Mouse (Mus musculus): ENCODE measurements around the gene D11Wsu47e. TPM values are rescaled to one million over a fixed set of nuclear protein-coding genes. Genes with fewer than 3 reads are reported as not detected.
A peak's percentile ranks its signal among the peaks of the same experiment; 100 is the strongest.

D11Wsu47e gene
- total and polyA plus RNA-seq, 3 experiments, result 7.0 to 20.2 (median 14.0) TPM

DNA sequence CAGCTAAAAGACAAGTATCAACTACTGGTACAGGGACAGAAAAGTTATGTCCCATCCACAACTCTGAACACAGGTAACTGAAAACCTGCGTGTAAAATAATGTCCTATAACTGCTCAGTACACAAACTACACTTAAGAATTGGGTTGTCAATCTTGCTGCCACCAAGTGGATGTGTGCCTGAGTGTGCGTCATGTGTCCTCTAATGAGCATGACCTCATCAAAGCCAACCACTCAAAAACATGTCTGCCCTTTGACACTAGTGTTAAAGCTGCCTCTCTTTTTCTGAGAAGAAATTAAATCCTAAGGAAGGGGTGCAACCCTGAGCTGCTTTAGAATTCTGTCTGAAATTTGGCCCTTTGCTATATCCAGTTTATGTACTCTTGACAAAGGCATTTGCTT lies 19.9 kb upstream of the D11Wsu47e start:
- Histone ChIP-seq H3K4me3 (ENCODE audit: low read depth, low read length) (no peak overlapping the region), H3K9me3 (replicated peaks) (no peaks in the 10 kb centered on the region), H3K36me3 (replicated peaks) (peaks cover 84% of the 10 kb centered on the region), H3K27me3 (ENCODE audit: insufficient read depth, low read length) (no peaks in the 10 kb centered on the region), H3K4me1 (ENCODE audit: insufficient read depth, low read depth, low read length) (peaks cover 52% of the 10 kb centered on the region)
- TF ChIP-seq GATA1 (IDR thresholded peaks at IDR 0.05; ENCODE audit: borderline replicate concordance, low read length), result no peak
- TF ChIP-seq CTCF (IDR thresholded peaks at IDR 0.05; ENCODE audit: low read depth, low read length), result no peak
- TF ChIP-seq POLR2AphosphoS5 (IDR thresholded peaks at IDR 0.05; ENCODE audit: insufficient replicate concordance, low read depth, low read length), result no peak
- no peak for TF ChIP-seq TAL1 (conservative IDR thresholded peaks at IDR 0.05; ENCODE audit: low read depth, low read length)
- TF ChIP-seq GATA2 (IDR thresholded peaks at IDR 0.05; ENCODE audit: borderline replicate concordance, low read depth, low read length), result no peak
- DNase-seq (ENCODE audit: low spot score) (no peak), ATAC-seq (ENCODE audit: extremely low read depth, insufficient number of reproducible peaks, low FRiP score, poor library complexity, severe bottlenecking) (no peak)

DNA sequence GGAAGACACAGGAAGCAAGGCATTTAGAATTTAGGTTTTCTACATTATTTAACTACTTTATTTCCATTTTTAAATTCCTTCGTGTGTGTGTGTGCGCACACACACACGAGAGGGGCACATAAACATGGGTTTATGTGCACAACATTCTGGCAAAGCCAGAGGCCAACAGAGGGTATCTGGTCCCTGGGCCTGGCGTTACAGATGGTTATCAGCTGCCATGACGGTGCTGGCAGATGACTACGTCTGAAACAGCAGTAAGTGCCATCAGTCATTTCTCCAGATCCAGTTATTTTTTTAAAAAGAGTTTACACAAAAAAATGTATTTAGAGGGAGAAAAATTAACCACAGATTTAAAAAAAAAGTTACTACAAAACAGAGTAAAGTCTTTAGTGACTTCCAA lies 18.0 kb upstream of the D11Wsu47e start:
- H3K36me3 ChIP-seq (replicated peaks), result peaks cover 83% of the 10 kb centered on the region
- H3K4me3 ChIP-seq (ENCODE audit: low read depth, low read length), result no peak overlapping the region; the same call in 1 of the 2 replicates
- no peaks in the 10 kb centered on the region for H3K9me3 ChIP-seq (replicated peaks)
- TF ChIP-seq GATA2 (IDR thresholded peaks at IDR 0.05; ENCODE audit: borderline replicate concordance, low read depth, low read length) (no peak), CTCF (IDR thresholded peaks at IDR 0.05; ENCODE audit: low read depth, low read length) (no peak), POLR2AphosphoS5 (IDR thresholded peaks at IDR 0.05; ENCODE audit: insufficient replicate concordance, low read depth, low read length) (no peak), GATA1 (IDR thresholded peaks at IDR 0.05; ENCODE audit: borderline replicate concordance, low read length) (no peak), TAL1 (conservative IDR thresholded peaks at IDR 0.05; ENCODE audit: low read depth, low read length) (no peak)
- peaks cover 62% of the 10 kb centered on the region for H3K4me1 ChIP-seq (ENCODE audit: insufficient read depth, low read depth, low read length)
- ATAC-seq (ENCODE audit: extremely low read depth, insufficient number of reproducible peaks, low FRiP score, poor library complexity, severe bottlenecking) (peak; percentile 60), DNase-seq (ENCODE audit: low spot score) (no peak)
- H3K27me3 ChIP-seq (ENCODE audit: insufficient read depth, low read length), result no peaks in the 10 kb centered on the region

DNA sequence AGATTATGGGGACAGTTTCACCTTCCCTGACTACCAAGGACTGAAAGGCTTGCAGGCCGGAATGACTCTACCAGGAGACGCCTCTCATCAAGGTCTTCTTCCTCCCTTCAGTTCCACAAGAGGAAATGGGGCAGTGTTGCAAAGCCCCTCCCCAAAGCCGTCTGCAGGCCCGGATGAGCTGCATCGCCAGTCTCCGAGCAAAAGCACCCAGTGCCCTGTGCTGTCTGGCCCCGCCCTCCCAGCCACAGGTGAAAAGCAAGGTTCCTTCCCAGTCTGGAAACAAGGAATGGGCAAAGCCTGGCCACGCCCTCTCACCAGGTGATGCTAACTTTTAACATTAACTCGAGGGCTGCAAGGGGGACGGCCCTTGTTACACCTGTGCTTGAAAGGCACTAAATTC lies 17.6 kb upstream of the D11Wsu47e start:
- Histone ChIP-seq H3K4me1 (ENCODE audit: insufficient read depth, low read depth, low read length) (peaks cover 58% of the 10 kb centered on the region), H3K4me3 (ENCODE audit: low read depth, low read length) (peak overlapping the region; percentile 63; the same call in 1 of the 2 replicates), H3K27me3 (ENCODE audit: insufficient read depth, low read length) (no peaks in the 10 kb centered on the region), H3K9me3 (replicated peaks) (no peaks in the 10 kb centered on the region), H3K36me3 (replicated peaks) (peaks cover 83% of the 10 kb centered on the region)
- DNase-seq (ENCODE audit: low spot score), result peak; percentile 46
- no peak for TF ChIP-seq GATA1 (IDR thresholded peaks at IDR 0.05; ENCODE audit: borderline replicate concordance, low read length)
- no peak for TF ChIP-seq CTCF (IDR thresholded peaks at IDR 0.05; ENCODE audit: low read depth, low read length)
- no peak for TF ChIP-seq POLR2AphosphoS5 (IDR thresholded peaks at IDR 0.05; ENCODE audit: insufficient replicate concordance, low read depth, low read length)
- TF ChIP-seq GATA2 (IDR thresholded peaks at IDR 0.05; ENCODE audit: borderline replicate concordance, low read depth, low read length), result no peak
- TF ChIP-seq TAL1 (conservative IDR thresholded peaks at IDR 0.05; ENCODE audit: low read depth, low read length), result no peak
- ATAC-seq (ENCODE audit: extremely low read depth, insufficient number of reproducible peaks, low FRiP score, poor library complexity, severe bottlenecking), result peak; percentile 25; the same call in 1 of the 2 replicates

DNA sequence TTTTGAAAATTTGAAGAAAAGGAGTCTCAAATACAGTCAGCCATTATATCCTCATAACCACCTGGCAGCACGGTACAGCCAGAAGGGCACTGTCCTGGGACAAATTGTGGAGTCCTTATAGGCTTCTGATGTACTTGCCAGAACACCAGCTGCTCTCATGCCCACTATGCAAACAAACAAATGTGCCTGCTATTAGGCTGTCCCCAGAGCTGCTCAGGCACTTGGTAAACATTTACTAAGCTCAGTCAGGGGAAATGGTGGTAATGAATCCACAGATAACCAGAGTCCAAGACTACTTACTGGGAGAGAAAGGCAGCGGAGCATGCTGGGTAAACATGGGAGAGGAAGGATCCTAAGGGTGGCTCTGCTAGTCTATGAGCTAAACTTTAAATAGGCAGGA lies 17.1 kb upstream of the D11Wsu47e start:
- ATAC-seq (ENCODE audit: extremely low read depth, insufficient number of reproducible peaks, low FRiP score, poor library complexity, severe bottlenecking) (no peak), DNase-seq (ENCODE audit: low spot score) (no peak)
- Histone ChIP-seq H3K9me3 (replicated peaks) (no peaks in the 10 kb centered on the region), H3K27me3 (ENCODE audit: insufficient read depth, low read length) (no peaks in the 10 kb centered on the region), H3K36me3 (replicated peaks) (peaks cover 83% of the 10 kb centered on the region), H3K4me3 (ENCODE audit: low read depth, low read length) (no peak overlapping the region; the same call in 1 of the 2 replicates), H3K4me1 (ENCODE audit: insufficient read depth, low read depth, low read length) (peaks cover 54% of the 10 kb centered on the region)
- TF ChIP-seq CTCF (IDR thresholded peaks at IDR 0.05; ENCODE audit: low read depth, low read length) (no peak), TAL1 (conservative IDR thresholded peaks at IDR 0.05; ENCODE audit: low read depth, low read length) (no peak), GATA1 (IDR thresholded peaks at IDR 0.05; ENCODE audit: borderline replicate concordance, low read length) (no peak), POLR2AphosphoS5 (IDR thresholded peaks at IDR 0.05; ENCODE audit: insufficient replicate concordance, low read depth, low read length) (no peak), GATA2 (IDR thresholded peaks at IDR 0.05; ENCODE audit: borderline replicate concordance, low read depth, low read length) (no peak)

DNA sequence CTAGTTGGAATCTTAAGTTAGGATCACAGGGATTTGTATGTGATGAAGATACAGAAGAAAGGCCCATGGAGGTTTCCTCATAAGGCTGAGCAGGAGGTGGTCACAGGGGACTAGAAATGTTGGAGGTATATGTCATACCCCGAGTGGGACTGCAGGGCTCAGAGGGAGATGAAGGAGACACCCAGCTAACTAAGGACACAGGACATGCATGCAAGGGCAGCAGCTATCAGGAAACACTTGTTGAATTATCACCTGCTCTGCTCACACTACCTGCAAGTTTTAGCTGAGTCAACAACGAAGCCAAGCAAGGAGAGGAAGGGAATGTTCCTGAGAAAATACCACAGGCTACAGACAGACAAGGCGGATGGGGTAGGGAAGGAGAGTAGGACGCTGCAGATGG lies 16.5 kb upstream of the D11Wsu47e start:
- no peak for TF ChIP-seq GATA2 (IDR thresholded peaks at IDR 0.05; ENCODE audit: borderline replicate concordance, low read depth, low read length)
- no peak for TF ChIP-seq TAL1 (conservative IDR thresholded peaks at IDR 0.05; ENCODE audit: low read depth, low read length)
- no peak for TF ChIP-seq POLR2AphosphoS5 (IDR thresholded peaks at IDR 0.05; ENCODE audit: insufficient replicate concordance, low read depth, low read length)
- TF ChIP-seq CTCF (IDR thresholded peaks at IDR 0.05; ENCODE audit: low read depth, low read length), result no peak
- TF ChIP-seq GATA1 (IDR thresholded peaks at IDR 0.05; ENCODE audit: borderline replicate concordance, low read length), result no peak
- DNase-seq (ENCODE audit: low spot score) (no peak), ATAC-seq (ENCODE audit: extremely low read depth, insufficient number of reproducible peaks, low FRiP score, poor library complexity, severe bottlenecking) (no peak)
- Histone ChIP-seq H3K4me3 (ENCODE audit: low read depth, low read length) (no peak overlapping the region), H3K36me3 (replicated peaks) (peaks cover 86% of the 10 kb centered on the region), H3K9me3 (replicated peaks) (no peaks in the 10 kb centered on the region), H3K4me1 (ENCODE audit: insufficient read depth, low read depth, low read length) (peaks cover 51% of the 10 kb centered on the region), H3K27me3 (ENCODE audit: insufficient read depth, low read length) (no peaks in the 10 kb centered on the region)

DNA sequence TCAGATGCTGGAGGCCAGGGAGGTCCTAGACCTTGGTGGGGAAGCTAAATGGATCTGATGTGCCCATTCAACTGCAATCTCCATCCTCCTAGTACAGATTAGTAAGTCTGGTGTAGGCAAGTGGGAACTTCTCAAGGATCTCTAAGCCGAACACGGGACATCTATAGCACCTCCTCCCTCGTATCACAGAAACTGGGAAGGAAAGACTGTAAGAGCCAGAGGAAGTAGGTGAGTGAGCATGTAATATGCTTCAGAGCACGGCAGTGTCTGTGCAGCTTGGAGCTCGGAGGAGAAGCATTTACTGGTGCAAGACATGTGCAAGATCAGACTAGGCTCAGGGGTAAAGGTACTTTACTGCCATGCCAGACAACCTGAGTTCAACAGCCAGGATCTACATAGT lies 15.4 kb upstream of the D11Wsu47e start:
- Histone ChIP-seq H3K9me3 (replicated peaks) (no peaks in the 10 kb centered on the region), H3K4me1 (ENCODE audit: insufficient read depth, low read depth, low read length) (peaks cover 53% of the 10 kb centered on the region), H3K36me3 (replicated peaks) (peaks cover 88% of the 10 kb centered on the region), H3K4me3 (ENCODE audit: low read depth, low read length) (no peak overlapping the region), H3K27me3 (ENCODE audit: insufficient read depth, low read length) (no peaks in the 10 kb centered on the region)
- ATAC-seq (ENCODE audit: extremely low read depth, insufficient number of reproducible peaks, low FRiP score, poor library complexity, severe bottlenecking), result no peak
- no peak for DNase-seq (ENCODE audit: low spot score)
- TF ChIP-seq POLR2AphosphoS5 (IDR thresholded peaks at IDR 0.05; ENCODE audit: insufficient replicate concordance, low read depth, low read length), result no peak
- TF ChIP-seq GATA2 (IDR thresholded peaks at IDR 0.05; ENCODE audit: borderline replicate concordance, low read depth, low read length), result no peak
- no peak for TF ChIP-seq TAL1 (conservative IDR thresholded peaks at IDR 0.05; ENCODE audit: low read depth, low read length)
- TF ChIP-seq GATA1 (IDR thresholded peaks at IDR 0.05; ENCODE audit: borderline replicate concordance, low read length), result no peak
- no peak for TF ChIP-seq CTCF (IDR thresholded peaks at IDR 0.05; ENCODE audit: low read depth, low read length)
